Mouse (Mus musculus): ENCODE results near the gene Ube2v1.

GRCm38 (mm10) chr2:167629665-167630209, 2.2 kb downstream of the Ube2v1 start:
- TF ChIP-seq EP300 (IDR thresholded peaks at IDR 0.05; ENCODE audit: low read depth) (no peak), CTCF (IDR thresholded peaks at IDR 0.05; ENCODE audit: low read depth) (no peak)
